Mouse (Mus musculus) midbrain, postnatal 0 days (tissue): Measurements from ENCODE around the gene Themis2. TPM values are rescaled to one million over a fixed set of nuclear protein-coding genes. Genes with fewer than 3 reads are reported as not detected.
"Not testable (repeated sequence)": the region's sequence is repeated elsewhere in the genome, so short reads cannot be mapped to it uniquely, and the experiment has no call there.

Source experiments
- ATAC-seq: fragments of 200-750 bp; cut with Nextera tagmentation; 2 replicates; pipeline ENCODE4 v1.8.0; 2017; ENCODE audit warnings: moderate number of reproducible peaks, mild to moderate bottlenecking, moderate TSS enrichment, moderate library complexity; ENCODE audit not compliant: low FRiP score
- DNase-seq: peaks from one replicate; pipeline ENCODE4 v3.0.0-alpha.2; 2015; ENCODE audit warnings: low spot score
- H3K27ac ChIP-seq: fragments of 300-500 bp; sonication (generic); 2 replicates; pipeline ENCODE4 v1.5.1; 2014; ENCODE audit warnings: low read depth, mild to moderate bottlenecking, low read length, mixed read lengths
- H3K27me3 ChIP-seq: fragments of 300-500 bp; sonication (generic); 2 replicates; pipeline ENCODE4 v1.6.1; 2014; ENCODE audit warnings: low read length, control low read depth, mixed read lengths; ENCODE audit not compliant: insufficient read depth
- H3K36me3 ChIP-seq: fragments of 300-500 bp; sonication (generic); 2 replicates; pipeline ENCODE4 v1.6.1; 2014; ENCODE audit warnings: low read length, control low read depth, mixed read lengths; ENCODE audit not compliant: insufficient read depth
- H3K4me1 ChIP-seq: fragments of 300-500 bp; sonication (generic); 2 replicates; pipeline ENCODE4 v1.6.1; 2014; ENCODE audit warnings: mild to moderate bottlenecking, control low read depth, antibody characterized with exemption, low read length, mixed read lengths; ENCODE audit not compliant: insufficient read depth
- H3K4me2 ChIP-seq: fragments of 300-500 bp; sonication (generic); 2 replicates; pipeline ENCODE4 v1.6.1; 2014; ENCODE audit warnings: low read depth, mild to moderate bottlenecking, low read length, mixed read lengths; ENCODE audit not compliant: poor library complexity, severe bottlenecking
- H3K4me3 ChIP-seq: fragments of 300-500 bp; sonication (generic); 2 replicates; pipeline ENCODE4 v1.5.1; 2014; ENCODE audit warnings: low read depth, mild to moderate bottlenecking, low read length, moderate library complexity
- H3K9ac ChIP-seq: fragments of 300-500 bp; sonication (generic); replicated peaks from 2 replicates; pipeline ENCODE4 v1.6.1; 2014; ENCODE audit warnings: mild to moderate bottlenecking, low read length, moderate library complexity, mixed read lengths; ENCODE audit not compliant: poor library complexity, severe bottlenecking
- H3K9me3 ChIP-seq: fragments of 300-500 bp; sonication (generic); 2 replicates; pipeline ENCODE4 v1.6.1; 2016; ENCODE audit warnings: low read length, control low read depth
- CTCF ChIP-seq: IDR thresholded peaks from 2 replicates; pipeline ENCODE4 v1.5.1; 2016; ENCODE audit warnings: antibody characterized with exemption, mild to moderate bottlenecking
- WGBS: fragments of 180-500 bp; shearing (Covaris S2); extraction: QIAGEN DNeasy Blood & Tissue Kit; methylation state at CpG from one replicate; pipeline ENCODE4 v1.1.7; 2014; 5-methylcytosine and 5-hydroxymethylcytosine counted together
- polyA plus RNA-seq: library from polyadenylated mRNA; unstranded; fragments of >200 nt; fragmentation: Nextera tagmentation; extraction: Ambion mirVana; gene quantifications from 2 replicates; pipeline ENCODE4 v1.2.1, GENCODE M21; 2015
- total RNA-seq: library from RNA; depleted of rRNA; stranded (reverse); fragments of >200 nt; gene quantifications from 2 replicates; pipeline ENCODE4 v1.2.3, GENCODE M21; 2014

Gene Themis2
- total and polyA plus RNA-seq, 2 experiments from 2014 or later: 0.49 TPM

DNA sequence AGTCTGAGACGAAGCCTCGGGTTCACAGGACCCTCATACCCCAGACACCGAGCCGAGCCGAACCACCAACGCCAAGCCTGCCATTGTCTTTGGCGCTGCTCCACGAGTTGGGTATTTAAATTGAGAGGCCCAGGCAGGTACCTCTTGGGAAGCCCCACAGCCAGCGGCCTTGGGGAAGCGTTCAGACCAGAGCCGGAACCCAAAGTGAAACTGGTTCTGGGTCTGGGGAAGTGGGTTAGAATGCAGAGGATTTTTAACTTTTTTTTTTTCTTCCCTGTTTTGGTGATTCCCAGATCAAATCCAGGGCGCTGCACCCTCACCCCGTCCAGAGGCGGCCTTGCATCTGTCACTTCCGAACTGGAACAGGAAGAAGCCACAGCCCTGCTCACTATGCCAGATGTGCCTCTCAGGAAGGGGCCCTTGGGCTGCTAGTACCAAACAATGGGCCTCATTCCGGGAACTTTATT, 6.0 kb upstream of the Themis2 start:
- no peak for TF ChIP-seq CTCF
- Histone ChIP-seq H3K9me3 (no peaks in the 10 kb centered on the region), H3K36me3 (no peaks in the 10 kb centered on the region), H3K4me2 (no peak overlapping the region), H3K27ac (no peak overlapping the region), H3K9ac (no peak overlapping the region), H3K27me3 (no peaks in the 10 kb centered on the region), H3K4me1 (no peaks in the 10 kb centered on the region), H3K4me3 (no peak overlapping the region)
- no peak for ATAC-seq
- WGBS: 64% methylated on average over 16 of the region's 16 CpGs
- no peak for DNase-seq

DNA sequence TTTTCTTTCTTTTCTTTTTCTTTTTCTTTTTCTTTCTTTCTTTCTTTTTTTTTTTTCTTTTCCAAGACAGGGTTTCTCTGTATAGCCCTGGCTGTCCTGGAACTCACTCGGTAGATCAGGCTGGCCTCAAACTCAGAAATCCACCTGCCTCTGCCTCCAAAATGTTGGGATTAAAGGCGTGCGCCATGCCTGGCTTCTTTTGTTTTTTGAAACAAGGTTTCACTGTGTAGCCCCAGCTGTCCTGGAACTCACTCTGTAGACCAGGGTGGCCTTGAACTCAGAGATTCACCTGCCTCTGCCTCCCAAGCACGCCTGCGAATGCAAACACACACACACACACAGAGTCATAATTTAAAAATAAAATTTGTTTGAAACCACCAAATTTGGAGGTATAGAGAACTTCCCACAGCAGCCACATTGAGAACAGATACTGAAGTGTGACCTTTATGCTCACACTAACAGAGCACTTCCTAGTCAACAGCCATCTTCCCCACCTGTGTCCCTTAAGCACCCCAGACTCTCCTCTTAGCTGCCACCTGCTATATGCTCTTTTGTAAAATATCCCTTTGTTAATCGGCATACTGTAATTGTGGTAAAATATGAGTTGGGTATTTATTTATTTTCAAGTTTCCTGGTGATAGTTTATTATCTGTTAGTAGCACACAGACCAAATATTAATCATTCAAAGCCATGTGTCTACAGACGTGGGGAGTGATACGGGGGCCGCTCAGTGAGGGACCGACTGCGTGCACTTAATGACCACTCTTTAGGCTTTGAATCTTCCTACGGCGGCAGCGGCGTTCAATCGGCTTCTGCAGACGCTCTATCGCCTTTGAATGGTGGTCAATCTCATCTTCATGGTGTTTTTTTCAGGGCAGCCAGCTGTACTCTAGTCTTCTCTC, 5.2 kb upstream of the Themis2 start:
- ATAC-seq (no peak), DNase-seq (no peak)
- no peak overlapping the region for H3K27ac ChIP-seq
- H3K9me3 ChIP-seq: no peaks in the 10 kb centered on the region
- no peaks in the 10 kb centered on the region for H3K4me1 ChIP-seq
- H3K9ac ChIP-seq: no peak overlapping the region
- H3K4me3 ChIP-seq: no peak overlapping the region
- 87% methylated on average over 18 of the region's 18 CpGs for WGBS
- no peak for TF ChIP-seq CTCF
- no peak overlapping the region for H3K4me2 ChIP-seq
- no peaks in the 10 kb centered on the region for H3K36me3 ChIP-seq
- H3K27me3 ChIP-seq: no peaks in the 10 kb centered on the region; the same call in 1 of the 2 replicates

GRCm38 (mm10) chr4:132799845-132800244, 3.7 kb upstream of the Themis2 start:
- no peak for ATAC-seq
- H3K9ac ChIP-seq: no peak overlapping the region
- H3K27ac ChIP-seq: no peak overlapping the region
- no peak for TF ChIP-seq CTCF
- H3K4me2 ChIP-seq: no peak overlapping the region
- no peak for DNase-seq
- peaks cover 14% of the 10 kb centered on the region for H3K27me3 ChIP-seq
- no peaks in the 10 kb centered on the region for H3K36me3 ChIP-seq
- 89% methylated on average over 4 of the region's 4 CpGs for WGBS
- H3K4me1 ChIP-seq: no peaks in the 10 kb centered on the region
- no peak overlapping the region for H3K4me3 ChIP-seq
- H3K9me3 ChIP-seq: no peaks in the 10 kb centered on the region

- H3K4me1 ChIP-seq, DNase-seq, H3K9me3 ChIP-seq, ATAC-seq, H3K27ac ChIP-seq, H3K4me3 ChIP-seq, H3K36me3 ChIP-seq, H3K4me2 ChIP-seq, H3K9ac ChIP-seq: not testable (repeated sequence)
- H3K27me3 ChIP-seq: peaks cover 15% of the 10 kb centered on the region
- WGBS: 84% methylated on average over 3 of the region's 3 CpGs
Observed at GRCm38 (mm10) chr4:132798666-132799065, 2.5 kb upstream of the Themis2 start.

GRCm38 (mm10) chr4:132798028-132798427, 1.8 kb upstream of the Themis2 start:
- TF ChIP-seq CTCF: no peak
- Histone ChIP-seq H3K4me3 (no peak overlapping the region), H3K9ac (no peak overlapping the region), H3K9me3 (no peaks in the 10 kb centered on the region), H3K27ac (no peak overlapping the region), H3K27me3 (peaks cover 15% of the 10 kb centered on the region), H3K4me2 (no peak overlapping the region), H3K36me3 (no peaks in the 10 kb centered on the region), H3K4me1 (no peaks in the 10 kb centered on the region)
- WGBS: 80% methylated on average over 4 of the region's 4 CpGs
- DNase-seq (no peak), ATAC-seq (no peak)

- 79% methylated on average over 1 of the region's 1 CpGs for WGBS
- H3K36me3 ChIP-seq: no peaks in the 10 kb centered on the region
- no peaks in the 10 kb centered on the region for H3K4me1 ChIP-seq
- no peak overlapping the region for H3K27ac ChIP-seq
- H3K27me3 ChIP-seq: peaks cover 15% of the 10 kb centered on the region
- H3K9me3 ChIP-seq: no peaks in the 10 kb centered on the region
- no peak overlapping the region for H3K4me3 ChIP-seq
- no peak for ATAC-seq
- no peak for TF ChIP-seq CTCF
- H3K9ac ChIP-seq: no peak overlapping the region
- no peak for DNase-seq
- H3K4me2 ChIP-seq: no peak overlapping the region
Observed at GRCm38 (mm10) chr4:132797461-132797860, 1.3 kb upstream of the Themis2 start.
